Mouse (Mus musculus) spleen, adult 2 months (tissue): ENCODE measurements around the gene Dlgap3.

Experiments
- CTCF ChIP-seq: fragments of 200-500 bp; IDR thresholded peaks from 2 replicates; pipeline ENCODE4 v1.5.1; 2011; ENCODE audit warnings: mild to moderate bottlenecking, inconsistent platforms; ENCODE audit not compliant: insufficient read depth, insufficient read length, insufficient replicate concordance; ENCODE audit errors: extremely low read depth
- POLR2A ChIP-seq: fragments of 200-500 bp; IDR thresholded peaks from 2 replicates; pipeline ENCODE4 v1.6.1; 2011; ENCODE audit warnings: low read depth, low read length, inconsistent platforms

- TF ChIP-seq CTCF (no peak), POLR2A (no peak)
Observed at GRCm38 (mm10) chr4:127172614-127173013, 3.6 kb downstream of the Dlgap3 start.
